Mouse (Mus musculus): ENCODE measurements around the gene Vwf. TPM values are rescaled to one million over a fixed set of nuclear protein-coding genes. Genes with fewer than 3 reads are reported as not detected.

Vwf gene
- total RNA-seq (2021): 10 to 100 TPM; 29.1 to 32.8 TPM
- long read RNA-seq, experiment 1, full-length matches to known transcripts: 1 of 15 reads
- long read RNA-seq, experiment 1, partial matches to known transcripts: 12 of 15 reads
- long read RNA-seq, experiment 1, other reads (novel, unspliced or antisense): 2 of 15 reads
- long read RNA-seq, experiment 2, partial matches to known transcripts: 4 of 5 reads
- long read RNA-seq, experiment 2, other reads (novel, unspliced or antisense): 1 of 5 reads

- no peak for DNase-seq (ENCODE audit: low spot score in 2 of 2)
These were observed at the start of gene Vwf for GRCm38 (mm10) chr6:125546474-125546873. Gene Vwf, plus strand, starts transcription at chr6:125546774.

- DNase-seq (ENCODE audit: low spot score in 2 of 2): no peak
These were observed 48.5 kb upstream of the Vwf start for GRCm38 (mm10) chr6:125498062-125498461.

- DNase-seq (ENCODE audit: low spot score in 2 of 2): no peak
These were observed 43.3 kb upstream of the Vwf start for GRCm38 (mm10) chr6:125503186-125503802.

- DNase-seq (ENCODE audit: low spot score in 2 of 2): no peak
These were observed 41.8 kb upstream of the Vwf start for GRCm38 (mm10) chr6:125504622-125505355.

- DNase-seq (ENCODE audit: low spot score in 2 of 2): no peak
These were observed 40.1 kb upstream of the Vwf start for GRCm38 (mm10) chr6:125506427-125506826.

- DNase-seq (ENCODE audit: low spot score in 2 of 2): no peak
These were observed 36.8 kb upstream of the Vwf start for GRCm38 (mm10) chr6:125509783-125510182.

GRCm38 (mm10) chr6:125510645-125511044, 35.9 kb upstream of the Vwf start:
- no peak for DNase-seq (ENCODE audit: low spot score in 2 of 2)

- no peak for DNase-seq (ENCODE audit: low spot score in 2 of 2)
These were observed 35.4 kb upstream of the Vwf start for GRCm38 (mm10) chr6:125511196-125511595.

- no peak for DNase-seq (ENCODE audit: low spot score in 2 of 2)
These were observed 33.5 kb upstream of the Vwf start for GRCm38 (mm10) chr6:125512950-125513596.

- no peak for DNase-seq (ENCODE audit: low spot score in 2 of 2)
These were observed 30.9 kb upstream of the Vwf start for GRCm38 (mm10) chr6:125515503-125516315.

GRCm38 (mm10) chr6:125521558-125522193, 24.9 kb upstream of the Vwf start:
- no peak for DNase-seq (ENCODE audit: low spot score in 2 of 2)

GRCm38 (mm10) chr6:125524027-125524426, 22.5 kb upstream of the Vwf start:
- no peak for DNase-seq (ENCODE audit: low spot score in 2 of 2)

- DNase-seq (ENCODE audit: low spot score in 2 of 2): no peak
These were observed 20.5 kb upstream of the Vwf start for GRCm38 (mm10) chr6:125526066-125526465.

GRCm38 (mm10) chr6:125528614-125529200, 17.9 kb upstream of the Vwf start:
- DNase-seq (ENCODE audit: low spot score in 2 of 2): no peak

GRCm38 (mm10) chr6:125529479-125529878, 17.1 kb upstream of the Vwf start:
- DNase-seq (ENCODE audit: low spot score in 2 of 2): no peak

- DNase-seq (ENCODE audit: low spot score in 2 of 2): no peak
These were observed 13.4 kb upstream of the Vwf start for GRCm38 (mm10) chr6:125533104-125533650.

- no peak for DNase-seq (ENCODE audit: low spot score in 2 of 2)
These were observed 11.6 kb upstream of the Vwf start for GRCm38 (mm10) chr6:125534990-125535389.

- no peak for DNase-seq (ENCODE audit: low spot score in 2 of 2)
These were observed 8.1 kb upstream of the Vwf start for GRCm38 (mm10) chr6:125538469-125538868.

- no peak for DNase-seq (ENCODE audit: low spot score in 2 of 2)
These were observed 7.2 kb upstream of the Vwf start for GRCm38 (mm10) chr6:125539423-125539822.

- DNase-seq (ENCODE audit: low spot score in 2 of 2): no peak
These were observed 6.4 kb upstream of the Vwf start for GRCm38 (mm10) chr6:125540199-125540598.
